Mouse (Mus musculus) T-helper 17 cell (primary cell): ENCODE data around the gene Cfd.

Experiments
- in situ Hi-C, 2 experiments: fragments of 300-600 bp; cut with MboI, MseI; formaldehyde crosslinking; loops; 1 replicate in 1 of 2; 2 replicates in 1 of 2; pipeline ENCODE4 v1.15.1; 2025; ENCODE audit warnings: high pct_unique_total_duplicates in 2 of 2

The Cfd gene

GRCm38 (mm10) chr10:79914948-79915596 is 24.4 kb downstream of the Cfd start:
- in situ Hi-C loops, result no loop called here

DNA sequence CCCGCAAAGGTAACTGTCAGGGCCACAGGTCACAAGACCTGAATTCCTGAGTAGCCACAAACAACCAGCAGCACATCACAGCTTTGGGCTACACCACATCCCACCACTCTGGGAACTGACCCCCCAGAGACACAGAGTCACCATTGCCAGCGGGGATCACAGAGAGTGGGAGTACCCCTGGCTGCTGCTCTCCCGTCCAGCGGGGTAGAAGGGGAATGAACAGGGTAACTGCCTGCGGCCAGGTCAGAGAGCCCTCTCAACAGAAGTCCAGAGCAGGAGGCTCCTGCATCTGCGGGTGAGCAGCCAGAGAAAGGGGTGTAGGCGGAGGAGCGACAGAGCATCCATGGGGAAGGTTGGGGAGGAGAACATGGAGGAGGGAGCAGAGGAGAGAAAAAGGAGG is 25.4 kb downstream of the Cfd start:
- in situ Hi-C loops, result no loop called here

DNA sequence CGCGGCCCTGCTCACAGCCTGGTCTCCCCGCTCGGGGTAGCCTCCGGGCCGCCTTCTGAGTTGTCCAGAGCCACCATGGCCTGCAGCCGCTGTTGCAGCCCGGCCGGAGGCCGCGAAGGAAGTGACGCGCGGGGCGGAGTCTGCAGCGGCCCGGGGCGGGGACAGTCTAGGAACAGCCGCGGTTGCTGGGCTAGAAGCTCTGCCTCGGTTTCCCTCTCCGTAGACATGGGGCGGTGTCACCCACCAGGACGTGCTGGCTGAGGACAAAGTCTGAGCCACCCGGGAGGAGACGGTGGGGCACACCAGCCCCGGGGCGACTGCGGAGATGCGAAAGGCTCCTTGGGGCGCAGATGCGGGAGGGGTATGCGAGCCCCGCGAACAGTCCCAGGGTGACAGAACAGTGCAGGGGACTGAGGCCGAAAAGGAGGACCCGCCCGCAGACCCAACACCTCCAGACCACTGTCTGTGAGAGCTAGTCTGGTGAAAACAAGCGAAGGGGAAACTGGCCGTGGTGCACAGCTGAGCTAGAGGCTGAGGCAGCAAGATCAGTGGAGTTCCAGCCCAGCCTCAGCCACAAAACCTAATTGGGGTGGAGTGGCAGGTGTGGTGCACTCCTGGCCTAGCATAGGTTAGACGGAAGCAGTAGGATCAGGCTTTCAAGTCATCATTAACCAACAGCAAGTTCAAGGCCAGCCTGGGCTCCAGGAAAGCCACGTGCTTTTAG is 26.3 kb downstream of the Cfd start, which contains the start of gene Kiss1r:
TSS of gene Kiss1r (plus strand) at position 164 of the 724 bp plus-strand sequence.
- in situ Hi-C loops, result no loop called here

GRCm38 (mm10) chr10:79917532-79918100 is 27.0 kb downstream of the Cfd start:
- in situ Hi-C loops, result no loop called here

GRCm38 (mm10) chr10:79918231-79919078 is 27.8 kb downstream of the Cfd start:
- in situ Hi-C loops, result no loop called here

- in situ Hi-C loops, result no loop called here
Observed at GRCm38 (mm10) chr10:79919251-79919849, 28.7 kb downstream of the Cfd start.

DNA sequence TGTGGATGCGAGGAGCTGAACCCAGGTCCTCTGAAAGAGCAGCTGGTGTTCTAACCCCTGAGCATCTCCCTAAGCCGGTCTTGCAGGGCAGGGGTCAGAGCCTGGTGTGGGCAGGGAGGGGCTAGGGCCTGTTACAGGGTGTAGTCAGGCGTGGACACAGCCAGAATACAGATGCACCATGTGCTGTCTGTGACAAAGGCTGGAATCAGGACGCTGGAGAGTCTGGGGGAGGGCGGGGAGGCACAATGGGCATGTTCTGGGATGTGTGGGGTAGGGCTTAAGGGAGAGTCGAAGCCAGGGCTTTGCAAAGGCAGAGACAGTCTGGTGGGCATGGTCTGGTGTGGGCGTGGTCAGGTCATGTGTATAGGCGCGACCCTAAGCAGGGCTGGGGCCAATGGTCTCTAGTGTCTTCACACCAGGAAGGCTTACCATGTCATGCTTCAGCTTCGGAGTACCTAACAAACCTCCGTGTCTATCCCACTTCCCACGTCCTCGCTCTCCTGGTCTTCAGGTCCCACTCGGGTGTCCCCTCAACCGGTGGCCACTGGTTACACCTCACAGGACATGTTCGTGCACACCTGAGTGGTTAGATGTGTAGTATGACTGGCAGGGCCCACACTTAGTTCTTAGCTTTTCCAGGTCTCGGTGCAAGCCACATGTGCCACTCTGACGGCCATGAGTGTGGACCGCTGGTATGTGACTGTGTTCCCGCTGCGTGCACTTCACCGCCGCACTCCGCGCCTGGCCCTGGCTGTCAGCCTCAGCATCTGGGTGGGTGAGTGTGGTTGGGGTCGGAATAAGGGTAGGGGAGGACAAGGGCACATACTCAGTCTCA is 29.6 kb downstream of the Cfd start:
- in situ Hi-C loops, result loop anchor here (5.0 to 10.0 kb wide), 2 partner anchors 38 to 85 kb away; no protein-coding TSS in a partner anchor

DNA sequence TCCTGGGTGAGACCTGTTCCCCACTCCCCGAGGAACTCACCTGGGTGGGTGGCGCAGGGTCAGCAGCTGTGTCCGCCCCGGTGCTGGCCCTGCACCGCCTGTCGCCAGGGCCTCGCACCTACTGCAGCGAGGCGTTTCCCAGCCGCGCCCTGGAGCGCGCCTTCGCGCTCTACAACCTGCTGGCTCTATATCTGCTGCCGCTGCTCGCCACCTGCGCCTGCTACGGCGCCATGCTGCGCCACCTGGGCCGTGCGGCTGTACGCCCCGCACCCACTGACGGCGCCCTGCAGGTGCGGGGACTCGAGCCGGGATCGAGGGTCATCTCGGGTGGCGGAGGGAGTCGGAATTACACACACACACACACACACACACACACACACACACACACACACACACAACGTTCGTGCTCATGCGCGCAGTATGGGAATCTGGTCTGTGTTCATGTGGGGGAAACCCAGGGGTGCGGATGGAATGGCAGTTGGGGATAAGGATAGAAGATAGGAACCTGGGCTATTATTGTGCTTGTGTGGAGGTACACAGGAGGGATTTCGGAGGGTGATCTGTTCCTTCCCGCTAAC is 30.4 kb downstream of the Cfd start, which contains the start of gene R3hdm4:
TSS of gene R3hdm4 (minus strand) at position 251 of the 578 bp plus-strand sequence.
- in situ Hi-C loops, result loop anchor here (5.0 to 10.0 kb wide), 2 partner anchors 39 to 86 kb away; no protein-coding TSS in a partner anchor

- in situ Hi-C loops, result loop anchor here (5.0 to 10.0 kb wide), 2 partner anchors 39 to 87 kb away; no protein-coding TSS in a partner anchor
Observed at GRCm38 (mm10) chr10:79921572-79921971, 30.9 kb downstream of the Cfd start.

GRCm38 (mm10) chr10:79924998-79925784 is 34.5 kb downstream of the Cfd start:
- in situ Hi-C loops, result loop anchor here (5.0 to 10.0 kb wide), 2 partner anchors 43 to 90 kb away; no protein-coding TSS in a partner anchor

- in situ Hi-C loops, result loop anchor here in 1 of 2 experiments (5.0 to 10.0 kb wide), 2 partner anchors 44 to 91 kb away; no protein-coding TSS in a partner anchor
Observed at GRCm38 (mm10) chr10:79925785-79926490, 35.3 kb downstream of the Cfd start.

- in situ Hi-C loops, result loop anchor here in 1 of 2 experiments (5.0 to 10.0 kb wide), 2 partner anchors 44 to 92 kb away; no protein-coding TSS in a partner anchor
Observed at GRCm38 (mm10) chr10:79926491-79927323, 36.1 kb downstream of the Cfd start, which contains the start of gene Arid3a. Gene Arid3a, plus strand, starts transcription at chr10:79927043.

DNA sequence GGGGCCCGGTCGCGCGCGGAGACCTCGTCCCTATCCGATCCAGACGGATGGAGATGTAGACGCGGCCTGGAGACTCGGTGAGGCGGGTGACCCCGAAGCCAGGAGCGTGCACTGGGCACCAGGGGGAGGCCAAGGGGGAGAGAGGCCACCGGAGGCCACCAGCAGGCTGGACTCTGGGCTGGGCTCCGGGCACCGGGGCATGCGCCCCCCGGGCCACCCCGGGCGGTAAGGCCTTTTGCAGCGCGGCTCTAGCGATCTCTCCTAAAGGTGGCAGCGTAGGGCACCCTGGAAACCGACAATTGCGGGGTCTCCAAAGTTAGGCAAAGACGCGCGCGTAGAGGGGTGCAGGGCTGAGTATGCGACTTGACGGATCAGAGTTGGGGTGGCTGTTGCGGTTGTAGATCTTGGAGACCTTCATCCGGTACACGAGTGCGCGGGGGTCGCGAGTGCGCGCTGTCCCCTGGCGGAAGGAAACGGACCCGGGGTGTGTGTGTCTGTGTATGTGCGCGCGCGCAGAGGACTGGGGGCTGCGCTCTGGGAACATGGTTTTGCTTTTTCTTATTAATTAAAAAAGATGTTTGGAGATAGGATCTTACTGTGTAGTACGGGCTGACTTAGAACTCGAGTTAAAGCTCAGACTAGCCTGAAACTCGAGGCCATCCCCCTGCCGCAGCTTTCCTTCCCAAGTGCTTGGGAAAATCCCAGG is 36.8 kb downstream of the Cfd start:
- in situ Hi-C loops, result loop anchor here in 1 of 2 experiments (5.0 to 10.0 kb wide), 2 partner anchors 45 to 93 kb away; no protein-coding TSS in a partner anchor

DNA sequence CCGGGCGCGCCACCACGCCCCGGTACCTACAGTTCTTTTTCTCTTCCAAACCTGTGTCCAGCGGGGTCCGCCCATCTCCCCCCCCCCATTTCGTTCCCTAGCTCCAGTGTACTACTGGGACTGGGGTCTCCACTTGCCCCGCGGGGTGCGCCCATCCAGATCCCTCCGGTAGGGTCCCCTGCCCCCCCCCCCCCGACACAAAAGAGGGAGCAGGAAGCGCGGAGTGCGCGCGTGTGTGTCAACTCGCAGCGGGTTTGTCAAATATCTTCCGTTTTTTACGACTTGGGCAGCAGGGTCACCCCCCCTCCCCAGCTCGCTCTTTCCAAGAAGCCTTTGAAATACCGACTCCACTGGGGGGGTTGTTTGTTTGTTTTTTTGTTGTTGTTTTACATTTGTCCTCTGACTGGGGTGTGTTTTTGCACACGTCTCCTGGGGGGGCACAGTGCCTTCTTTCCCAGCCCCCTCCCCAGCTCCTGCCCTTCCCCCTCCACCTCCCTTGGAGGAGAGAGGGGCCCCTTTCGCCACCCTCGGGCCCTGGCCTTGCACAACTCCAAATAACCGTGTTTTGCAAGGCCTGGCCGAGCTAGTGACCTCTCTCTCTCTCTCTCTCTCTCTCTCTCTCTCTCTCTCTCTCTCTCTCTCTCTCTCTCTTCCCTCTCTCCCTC is 37.5 kb downstream of the Cfd start:
- in situ Hi-C loops, result loop anchor here in 1 of 2 experiments (5.0 to 10.0 kb wide), 2 partner anchors 46 to 93 kb away; no protein-coding TSS in a partner anchor

- in situ Hi-C loops, result loop anchor here in 1 of 2 experiments (5.0 to 10.0 kb wide), 2 partner anchors 47 to 94 kb away; no protein-coding TSS in a partner anchor
Observed at GRCm38 (mm10) chr10:79928907-79929701, 38.5 kb downstream of the Cfd start.
